Mouse (Mus musculus): ENCODE results near the gene Samd14. TPM values are rescaled to one million over a fixed set of nuclear protein-coding genes. Genes with fewer than 3 reads are reported as not detected.
"Not testable (repeated sequence)": the region's sequence is repeated elsewhere in the genome, so short reads cannot be mapped to it uniquely, and the experiment has no call there.

The Samd14 gene
- total RNA-seq, 2 experiments from 2014 or later: 48.4 to 49.1 TPM

DNA sequence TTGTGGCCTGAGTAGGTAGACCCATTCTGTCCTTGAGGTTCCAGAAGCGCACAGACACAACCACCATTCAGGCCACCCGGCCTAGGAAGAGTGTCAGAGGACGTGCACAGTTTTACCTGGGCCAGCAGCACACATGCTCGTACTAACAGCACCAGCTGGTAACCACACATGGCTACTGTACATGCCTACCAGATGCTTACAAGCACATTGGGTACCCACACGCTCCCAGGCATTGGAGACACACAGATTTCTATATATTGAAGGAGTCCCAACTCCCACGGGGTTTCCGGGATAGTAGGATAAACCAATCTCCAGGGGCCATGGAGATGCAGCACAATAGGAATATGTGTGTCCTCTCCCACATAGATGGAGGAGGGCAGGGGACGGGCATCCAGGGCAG, 7.0 kb upstream of the Samd14 start:
- no peak for DNase-seq (ENCODE audit: extremely low spot score in 1 of 2, low spot score in 1 of 2)

DNA sequence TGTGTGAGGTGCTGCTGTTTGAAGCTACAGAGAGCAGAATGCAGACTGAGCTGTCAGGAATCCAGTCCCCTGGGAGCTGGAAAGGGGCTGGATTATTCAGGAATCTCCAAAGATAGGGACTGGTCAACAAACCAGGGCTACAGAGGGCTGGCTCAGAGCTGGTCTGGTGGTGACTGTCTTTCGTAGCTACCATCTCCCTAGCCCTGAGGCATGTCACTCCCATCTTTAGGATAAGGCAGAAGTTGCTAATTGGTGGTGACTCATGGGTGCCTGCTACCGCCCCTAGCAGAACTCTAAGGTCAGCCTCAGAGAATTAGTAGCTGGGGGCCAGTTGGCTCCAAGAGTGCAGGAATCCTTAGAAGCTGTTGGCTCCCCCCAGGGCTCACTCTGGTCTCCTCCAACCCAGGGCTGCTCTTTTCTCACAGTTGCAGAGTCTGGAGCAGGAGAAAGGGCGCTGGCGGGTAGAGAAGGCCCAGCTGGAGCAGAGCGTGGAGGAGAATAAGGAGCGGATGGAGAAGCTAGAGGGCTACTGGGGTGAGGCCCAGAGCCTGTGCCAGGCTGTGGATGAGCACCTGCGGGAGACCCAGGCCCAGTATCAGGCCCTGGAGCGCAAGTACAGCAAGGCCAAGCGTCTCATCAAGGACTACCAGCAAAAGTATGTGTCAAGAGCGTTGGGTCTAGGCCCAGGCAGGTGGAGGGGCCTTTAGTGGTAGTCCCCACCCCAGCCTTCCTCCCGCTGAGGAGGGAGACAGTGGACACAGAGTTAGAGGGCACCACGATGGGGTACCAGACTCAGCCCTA, 5.3 kb upstream of the Samd14 start:
- no peak for DNase-seq (ENCODE audit: extremely low spot score in 1 of 2, low spot score in 1 of 2)

DNA sequence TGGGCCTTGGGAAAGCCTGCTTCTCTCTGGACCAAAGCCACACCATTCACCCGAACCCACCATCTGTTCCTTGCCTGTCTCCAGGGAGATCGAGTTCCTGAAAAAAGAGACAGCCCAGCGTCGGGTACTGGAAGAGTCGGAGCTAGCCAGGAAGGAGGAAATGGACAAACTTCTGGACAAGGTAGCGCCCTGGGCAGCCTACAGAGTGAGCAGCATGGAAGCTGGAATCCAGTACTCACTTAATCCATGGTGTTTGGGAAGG, 4.8 kb upstream of the Samd14 start:
- no peak for DNase-seq (ENCODE audit: extremely low spot score in 1 of 2, low spot score in 1 of 2)

DNA sequence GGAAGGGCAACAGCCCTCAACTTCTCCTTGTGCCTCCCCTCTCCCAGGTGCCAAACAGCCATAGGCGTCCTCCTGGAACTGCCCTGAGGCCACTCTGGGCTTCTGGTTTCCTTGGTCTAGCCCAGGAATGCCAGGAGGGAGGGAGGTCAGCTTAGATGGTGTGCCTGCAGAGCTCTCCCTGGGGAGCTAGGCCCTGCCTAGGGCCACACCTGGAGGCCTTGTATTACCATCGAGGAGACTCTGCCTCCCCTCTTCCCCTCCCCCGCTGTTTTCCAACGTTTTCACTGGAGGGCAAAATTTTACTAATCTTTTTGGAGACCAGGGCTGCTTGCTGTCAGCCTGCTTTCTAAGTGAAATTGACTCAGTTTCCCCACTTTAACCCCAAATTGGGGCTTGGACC, 3.6 kb upstream of the Samd14 start:
- DNase-seq (ENCODE audit: extremely low spot score in 1 of 2, low spot score in 1 of 2): no peak

DNA sequence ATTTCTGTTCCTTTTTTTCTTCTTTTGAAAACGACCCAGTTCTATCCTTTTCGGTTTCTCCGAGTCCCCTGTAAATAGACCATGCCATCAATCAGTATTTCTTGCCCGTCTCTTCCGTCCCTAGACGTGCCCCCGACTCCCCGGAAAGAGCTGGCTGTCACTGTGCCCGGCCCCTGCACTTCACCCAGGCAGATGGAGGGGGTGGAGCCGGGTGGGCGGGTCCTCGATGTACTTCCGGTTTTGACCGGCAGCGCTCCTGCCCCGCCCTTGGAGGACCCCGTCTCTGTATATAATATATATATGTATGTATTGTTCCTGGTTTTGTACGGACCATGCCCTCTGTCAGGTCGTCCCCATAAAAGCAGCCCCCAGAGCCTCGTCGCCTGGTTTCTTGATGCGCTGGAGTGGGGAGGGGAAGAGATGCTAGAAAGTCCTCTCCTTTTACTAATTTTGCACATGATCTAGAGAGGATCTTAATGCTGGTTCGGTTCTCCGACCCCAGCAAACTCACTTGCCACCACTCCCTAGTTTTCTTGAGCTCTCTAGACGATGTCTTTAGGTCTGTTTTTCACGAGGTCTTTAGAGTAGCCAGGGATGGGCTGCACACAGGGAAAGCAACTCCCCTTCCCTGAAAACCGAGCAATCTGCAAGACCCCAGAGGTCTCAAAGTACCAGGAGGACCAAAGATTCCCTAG, 3.0 kb upstream of the Samd14 start:
- DNase-seq (ENCODE audit: extremely low spot score in 1 of 2, low spot score in 1 of 2): peak in 1 of 2 experiments; percentile 65

DNA sequence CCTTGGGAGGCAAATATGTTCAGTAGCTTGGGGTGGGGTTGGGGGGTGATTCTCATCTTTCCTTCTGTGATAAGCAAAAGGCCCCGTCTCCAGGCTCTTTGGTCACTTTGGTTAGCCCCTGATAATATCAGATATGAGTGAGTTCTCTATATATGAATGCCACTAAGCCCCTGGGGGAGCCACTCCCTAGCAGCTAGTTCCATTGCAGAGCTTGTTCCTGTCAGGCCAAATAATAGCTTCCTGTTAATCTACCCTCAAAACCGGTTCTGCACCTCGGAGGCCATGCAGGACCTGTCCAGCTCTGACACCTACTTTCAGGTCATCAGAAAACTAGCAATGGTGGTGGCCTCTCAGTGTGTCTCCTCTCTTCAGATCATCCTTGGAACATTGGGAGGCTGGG, 2.3 kb upstream of the Samd14 start:
- no peak for DNase-seq (ENCODE audit: extremely low spot score in 1 of 2, low spot score in 1 of 2)

DNA sequence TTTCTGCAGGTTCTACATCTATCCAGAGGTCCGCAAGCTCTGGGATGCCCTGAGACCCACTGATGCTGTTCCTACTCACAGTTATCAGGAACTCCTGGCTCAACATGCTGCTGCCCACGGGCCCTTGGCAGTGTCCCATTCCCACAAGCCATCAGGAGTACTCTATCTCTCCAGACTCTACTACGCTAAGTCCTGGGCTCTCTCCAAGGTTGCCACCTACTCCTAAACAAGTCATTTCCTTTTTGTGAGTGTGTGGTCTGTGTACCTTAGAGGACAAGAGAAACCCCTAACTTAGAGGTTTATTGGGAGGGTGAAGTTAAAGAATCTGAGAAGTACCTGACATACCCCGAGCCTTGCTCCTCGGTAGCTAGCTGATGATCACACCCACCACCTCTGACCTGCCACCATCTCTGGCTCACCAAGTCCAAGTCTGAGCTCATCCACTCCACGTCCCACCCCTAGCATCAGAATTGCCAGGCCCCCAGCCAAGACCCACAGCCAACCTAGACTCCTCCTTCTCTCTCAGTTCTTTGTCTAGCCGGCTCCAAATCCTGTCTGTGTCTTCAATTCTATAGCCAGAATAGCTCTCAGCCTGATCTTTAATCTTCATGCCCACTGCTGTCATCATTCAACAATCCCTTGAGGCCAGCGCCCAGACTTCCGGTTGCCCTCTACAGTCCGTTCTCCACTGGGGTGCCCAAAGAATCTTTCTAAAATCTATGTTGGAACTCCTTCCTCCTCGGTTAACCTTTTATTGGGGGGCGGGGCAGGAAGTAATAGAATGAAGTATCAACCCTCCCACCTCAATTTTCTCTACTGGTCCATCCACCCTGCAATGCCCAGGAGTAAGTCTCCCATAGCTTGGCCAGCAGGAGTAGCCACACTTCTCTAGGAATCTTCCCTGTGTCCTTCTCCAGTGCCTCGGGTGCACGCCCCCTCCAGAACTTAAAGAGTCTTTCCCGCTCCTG, 734 bp upstream of the Samd14 start:
- DNase-seq (ENCODE audit: extremely low spot score in 1 of 2, low spot score in 1 of 2): no peak

DNA sequence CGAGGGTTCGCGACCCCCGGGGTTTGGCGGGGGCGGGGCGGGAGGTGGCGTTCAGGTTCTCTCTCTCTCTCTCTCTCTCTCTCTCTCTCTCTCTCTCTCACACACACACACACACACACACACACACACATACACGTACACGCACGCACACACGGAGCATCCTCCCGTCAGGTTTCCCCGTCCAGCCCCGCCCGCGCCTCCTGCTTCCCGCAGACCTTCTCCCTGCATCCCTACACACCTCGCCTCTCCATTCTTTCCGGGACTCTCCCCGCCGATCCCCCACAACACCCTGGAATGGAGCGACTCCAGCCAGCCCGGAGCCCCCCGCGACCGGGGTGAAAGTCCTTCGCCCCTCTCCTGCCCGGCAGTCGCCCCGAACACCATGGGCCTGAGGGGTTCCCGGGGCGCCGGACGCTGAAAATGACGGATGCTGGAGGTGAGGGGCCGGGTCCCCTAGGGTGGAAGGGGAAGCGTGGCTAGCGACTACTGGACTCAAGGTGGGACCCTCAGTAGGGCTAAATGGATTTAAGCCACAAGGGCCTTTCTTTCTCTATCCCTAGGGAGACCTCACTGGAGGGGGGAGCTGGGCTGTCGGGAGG, 561 bp downstream of the Samd14 start:
- DNase-seq (ENCODE audit: extremely low spot score in 1 of 2, low spot score in 1 of 2): peak in 1 of 2 experiments; percentile 41

DNA sequence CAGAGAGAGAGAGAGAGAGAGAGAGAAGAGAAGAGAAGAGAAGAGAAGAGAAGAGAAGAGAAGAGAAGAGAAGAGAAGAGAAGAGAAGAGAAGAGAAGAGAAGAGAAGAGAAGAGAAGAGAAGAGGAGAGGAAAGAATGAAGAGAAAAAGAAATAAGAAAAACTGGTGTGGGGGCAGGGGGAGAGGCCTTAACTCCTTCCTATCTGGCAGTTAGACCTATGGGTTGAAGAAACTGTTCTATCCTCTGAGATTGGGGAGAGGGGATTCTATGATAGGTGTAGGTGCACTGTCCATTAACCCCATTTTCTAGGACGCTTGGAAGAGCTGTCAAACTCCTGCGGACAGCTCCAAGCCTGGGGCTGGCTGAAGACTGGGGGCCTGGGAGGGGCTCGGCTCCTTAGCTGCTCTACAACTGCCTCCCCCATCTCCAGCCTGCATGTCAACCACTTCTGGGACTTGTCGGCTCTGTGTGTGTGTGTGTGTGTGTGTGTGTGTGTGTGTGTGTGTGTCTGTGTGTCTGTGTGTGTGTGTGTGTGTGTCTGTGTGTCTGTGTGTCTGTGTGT, 1.2 kb downstream of the Samd14 start:
- DNase-seq (ENCODE audit: extremely low spot score in 1 of 2, low spot score in 1 of 2): not testable (repeated sequence)

DNA sequence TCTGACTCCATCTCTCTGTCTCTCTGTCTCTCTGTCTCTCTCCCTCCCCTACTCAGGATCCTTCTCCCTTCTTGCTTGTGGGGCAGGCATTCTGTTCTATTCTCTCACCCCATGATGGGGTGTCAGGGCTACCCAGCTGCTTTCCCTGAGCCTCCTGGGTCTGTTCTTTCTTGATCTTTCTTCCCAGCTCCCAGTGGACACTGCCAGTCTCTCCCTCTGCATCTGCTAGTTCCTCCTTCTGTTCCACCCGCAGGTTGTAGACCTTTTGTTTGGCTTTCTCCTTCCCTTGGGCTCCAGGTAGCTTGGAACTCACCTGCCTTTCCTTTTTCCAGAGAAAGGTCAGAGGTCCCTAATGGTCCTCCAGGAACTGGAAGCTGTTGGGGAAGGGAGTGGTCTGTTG, 1.7 kb downstream of the Samd14 start:
- no peak for DNase-seq (ENCODE audit: extremely low spot score in 1 of 2, low spot score in 1 of 2)

DNA sequence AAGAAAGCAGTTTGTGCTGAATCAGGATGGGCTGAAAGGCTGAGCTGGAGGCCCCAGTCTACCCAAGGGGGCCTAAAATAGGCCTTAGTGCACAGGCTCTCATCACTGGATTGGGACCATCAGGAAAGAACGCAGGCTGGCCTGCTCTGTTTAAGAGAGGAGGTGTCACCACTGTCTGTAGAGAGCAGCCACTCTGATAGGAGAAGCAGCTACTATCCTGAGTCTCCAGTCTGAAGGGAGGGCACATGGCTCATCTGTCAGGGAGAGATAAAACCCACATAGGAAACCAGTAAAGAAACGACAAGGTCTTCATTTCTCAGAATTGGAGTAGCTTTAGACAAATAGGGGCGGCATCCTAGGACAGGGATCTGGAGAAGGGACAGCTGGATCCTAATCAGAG, 2.4 kb downstream of the Samd14 start:
- no peak for DNase-seq (ENCODE audit: extremely low spot score in 1 of 2, low spot score in 1 of 2)

DNA sequence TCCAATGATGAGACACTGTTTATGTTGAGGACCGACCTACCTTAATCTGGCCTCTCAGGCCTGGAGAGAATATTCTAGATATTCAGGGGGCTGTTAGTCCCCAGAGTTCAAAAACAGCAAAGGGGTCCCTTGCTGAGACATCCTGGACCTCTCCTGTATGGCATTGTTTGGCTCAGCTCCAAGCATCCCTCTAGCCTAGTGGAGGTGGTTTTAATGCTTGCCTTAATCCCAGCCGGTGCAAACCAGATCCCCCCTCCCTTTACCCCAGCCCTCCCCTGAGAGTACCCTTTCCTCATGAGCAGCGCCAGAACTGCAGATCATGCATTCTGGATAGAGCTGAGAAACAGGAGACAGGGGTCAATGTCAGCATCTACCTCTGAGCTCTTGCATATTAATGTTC, 2.8 kb downstream of the Samd14 start:
- DNase-seq (ENCODE audit: extremely low spot score in 1 of 2, low spot score in 1 of 2): no peak

DNA sequence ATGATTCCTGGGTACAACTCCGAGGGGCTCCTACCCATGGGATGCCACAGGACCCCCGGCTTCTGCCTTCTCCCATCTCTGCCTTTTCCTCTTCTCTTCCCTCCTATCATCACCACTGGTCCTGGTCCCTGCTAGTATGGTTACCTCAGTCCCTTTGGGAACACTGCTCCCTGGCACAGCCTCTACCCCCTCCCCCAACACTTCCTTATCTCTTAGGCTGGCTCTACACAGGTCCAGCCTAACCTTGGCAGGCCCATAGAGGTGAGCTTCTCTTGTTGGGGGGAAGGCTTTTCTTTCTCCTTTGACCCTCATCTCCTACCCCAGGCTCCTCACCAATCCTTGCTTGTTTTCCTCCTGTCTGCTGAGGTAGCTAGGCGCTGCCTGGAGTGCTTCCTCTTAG, 5.8 kb downstream of the Samd14 start:
- DNase-seq (ENCODE audit: extremely low spot score in 1 of 2, low spot score in 1 of 2): no peak

DNA sequence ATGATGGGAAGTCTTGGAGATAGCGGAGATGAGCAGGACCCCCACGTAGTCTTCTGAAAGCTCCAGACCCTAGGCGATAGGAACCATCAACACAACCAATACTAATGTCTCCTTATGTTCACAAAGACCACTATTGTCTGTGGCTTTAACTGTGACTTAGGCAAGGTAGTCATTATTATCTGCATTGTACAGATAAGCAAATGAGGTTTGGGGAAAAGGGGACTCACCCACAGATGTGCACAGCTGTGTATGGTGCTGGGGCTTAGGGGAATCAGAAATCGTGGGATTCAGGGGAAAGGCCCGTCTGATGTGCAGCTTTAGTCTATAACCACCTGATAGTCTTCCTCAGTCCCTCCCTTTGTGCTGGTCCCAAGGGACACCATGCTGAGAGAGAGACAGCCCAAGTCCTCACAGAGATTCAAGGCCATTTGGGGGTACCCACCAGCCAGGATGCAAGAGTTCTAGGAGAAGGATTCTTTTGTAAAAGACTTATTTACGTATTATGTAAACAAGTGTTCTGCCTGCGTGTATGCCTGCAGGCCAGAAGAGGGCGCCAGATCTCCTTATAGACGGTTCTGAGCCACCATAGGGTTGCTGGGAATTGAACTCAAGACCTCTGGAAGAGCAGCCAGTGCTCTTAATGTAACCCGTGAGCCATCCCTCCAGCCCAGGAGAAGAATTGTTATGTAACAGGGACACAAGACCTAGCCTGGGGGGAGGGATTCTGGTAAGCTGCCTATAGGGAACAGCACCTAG, 12.7 kb downstream of the Samd14 start:
- no peak for DNase-seq (ENCODE audit: extremely low spot score in 1 of 2, low spot score in 1 of 2)

DNA sequence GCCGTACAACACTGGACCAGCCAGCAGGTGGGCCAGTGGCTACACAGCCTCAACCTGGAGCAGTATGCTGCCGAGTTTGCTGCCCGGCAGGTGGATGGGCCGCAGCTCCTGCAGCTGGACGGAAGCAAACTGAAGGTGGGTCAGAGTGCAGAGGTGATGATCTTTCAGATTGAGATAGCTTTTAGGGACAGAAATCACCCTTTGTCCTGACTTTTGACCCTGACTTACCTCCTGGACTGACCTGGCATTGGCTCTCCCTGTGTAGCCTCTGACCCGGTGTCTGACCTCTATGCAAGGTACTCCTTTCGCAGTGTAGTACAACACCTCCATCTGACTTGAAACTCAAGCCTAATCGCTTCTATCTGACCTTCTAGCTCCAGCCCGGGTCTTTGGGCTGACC, 13.8 kb downstream of the Samd14 start:
- no peak for DNase-seq (ENCODE audit: extremely low spot score in 1 of 2, low spot score in 1 of 2)

DNA sequence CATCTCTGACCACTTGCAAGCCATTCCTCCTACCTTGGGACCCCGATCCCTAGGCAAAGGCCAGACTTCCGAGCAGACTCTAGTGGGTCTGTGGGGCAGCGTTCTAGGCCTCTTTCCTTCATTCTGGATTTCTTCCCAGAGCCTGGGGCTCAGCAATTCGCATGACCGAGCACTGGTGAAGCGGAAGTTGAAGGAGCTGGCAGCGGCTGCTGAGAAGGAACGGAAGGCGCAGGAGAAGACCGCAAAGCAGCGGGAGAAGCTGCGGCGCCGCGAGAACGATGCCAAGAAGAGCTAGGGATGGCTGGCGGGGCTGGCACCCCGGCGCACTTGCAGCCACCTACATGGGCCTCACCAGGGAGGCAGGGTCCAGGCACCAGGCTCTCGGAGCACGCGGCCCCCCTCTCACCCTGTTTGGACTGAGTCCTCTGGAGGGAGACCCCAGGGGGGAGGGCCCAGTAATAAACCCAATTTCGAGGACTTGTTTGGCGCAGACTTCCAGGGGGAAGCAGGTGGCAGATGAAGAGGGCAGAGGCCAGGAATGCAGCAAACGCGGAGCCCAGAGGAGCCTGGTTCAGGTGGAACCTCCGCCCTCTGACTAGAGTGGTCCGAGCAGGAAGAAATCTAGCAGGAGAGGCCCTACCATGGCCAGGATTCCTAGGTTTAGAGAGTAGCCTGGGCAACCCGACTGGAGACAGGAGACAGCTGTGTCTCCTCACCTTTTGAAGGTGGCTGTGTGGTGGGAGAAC, 14.9 kb downstream of the Samd14 start:
- peak in 1 of 2 experiments; percentile 37 for DNase-seq (ENCODE audit: extremely low spot score in 1 of 2, low spot score in 1 of 2)

DNA sequence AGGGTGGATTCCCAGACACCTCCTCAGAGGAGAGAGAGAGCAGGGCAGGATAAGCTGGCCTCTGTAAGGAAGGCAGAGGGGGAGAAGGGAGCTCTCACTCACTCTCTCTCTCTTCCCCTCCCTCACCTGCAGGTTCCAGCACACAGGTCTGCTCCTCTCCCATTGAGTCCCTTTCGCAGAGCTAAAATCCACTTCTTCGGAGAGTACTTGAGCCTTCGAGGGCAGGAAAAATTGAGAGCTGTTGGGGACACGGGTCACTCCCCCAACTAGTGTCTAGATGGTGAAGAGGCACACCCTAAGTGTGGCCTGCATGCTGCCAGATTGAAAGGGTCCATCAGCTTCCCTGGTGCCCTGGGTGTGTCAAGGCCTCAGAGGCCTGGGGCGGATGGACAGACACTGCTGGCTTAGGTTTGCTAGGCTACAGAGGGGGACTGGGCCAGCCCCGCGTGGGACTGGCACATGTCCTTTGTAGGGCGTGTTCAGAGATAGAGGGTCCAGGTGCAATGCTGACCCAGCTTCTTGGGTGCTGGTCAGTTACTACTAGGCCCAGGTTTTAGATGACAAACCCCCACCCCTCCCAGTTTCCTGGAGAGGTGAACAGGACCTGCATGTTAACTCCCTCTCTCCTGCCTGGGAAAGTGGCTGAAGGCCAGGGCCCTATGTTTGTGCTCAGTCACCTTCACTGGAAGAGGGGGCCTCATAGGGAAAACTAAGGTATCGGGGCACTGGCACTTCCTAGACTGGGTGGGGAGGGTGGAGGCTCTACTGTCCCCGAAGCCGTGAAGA, 15.7 kb downstream of the Samd14 start:
- no peak for DNase-seq (ENCODE audit: extremely low spot score in 1 of 2, low spot score in 1 of 2)

DNA sequence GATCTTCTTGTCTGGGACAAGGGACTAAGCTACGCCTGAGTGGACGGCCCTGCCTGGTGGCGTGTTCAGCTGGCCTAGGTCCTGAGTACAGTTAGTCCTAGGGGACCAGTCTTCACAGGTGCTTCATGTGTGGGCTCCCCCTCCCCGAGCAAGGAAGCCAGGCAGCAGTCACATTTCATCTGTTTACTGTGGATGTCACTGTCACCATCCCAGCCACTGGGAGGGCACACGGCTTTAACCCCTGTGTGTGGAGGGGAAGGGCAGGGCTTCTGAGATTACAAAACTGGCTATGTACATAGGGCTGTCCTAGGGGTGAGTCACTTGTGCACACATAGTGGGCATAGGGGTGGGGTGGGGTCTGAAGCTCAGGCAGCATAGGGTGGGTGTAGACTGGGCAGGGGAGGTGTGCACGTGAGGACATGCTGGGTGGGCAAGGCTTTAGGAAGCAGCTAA, 16.4 kb downstream of the Samd14 start:
- DNase-seq (ENCODE audit: extremely low spot score in 1 of 2, low spot score in 1 of 2): no peak

Data from layer of hippocampus, postnatal 25 days (tissue).